Mouse (Mus musculus) embryo, embryonic 10 days (tissue): ENCODE results near the gene Borcs6.
A peak's percentile ranks its signal among the peaks of the same experiment; 100 is the strongest.
"Not testable (repeated sequence)": the region's sequence is repeated elsewhere in the genome, so short reads cannot be mapped to it uniquely, and the experiment has no call there.

Source experiments
- DNase-seq: peaks from one replicate; pipeline ENCODE4 v3.0.0-alpha.2; 2015; ENCODE audit warnings: low spot score

The Borcs6 gene

DNA sequence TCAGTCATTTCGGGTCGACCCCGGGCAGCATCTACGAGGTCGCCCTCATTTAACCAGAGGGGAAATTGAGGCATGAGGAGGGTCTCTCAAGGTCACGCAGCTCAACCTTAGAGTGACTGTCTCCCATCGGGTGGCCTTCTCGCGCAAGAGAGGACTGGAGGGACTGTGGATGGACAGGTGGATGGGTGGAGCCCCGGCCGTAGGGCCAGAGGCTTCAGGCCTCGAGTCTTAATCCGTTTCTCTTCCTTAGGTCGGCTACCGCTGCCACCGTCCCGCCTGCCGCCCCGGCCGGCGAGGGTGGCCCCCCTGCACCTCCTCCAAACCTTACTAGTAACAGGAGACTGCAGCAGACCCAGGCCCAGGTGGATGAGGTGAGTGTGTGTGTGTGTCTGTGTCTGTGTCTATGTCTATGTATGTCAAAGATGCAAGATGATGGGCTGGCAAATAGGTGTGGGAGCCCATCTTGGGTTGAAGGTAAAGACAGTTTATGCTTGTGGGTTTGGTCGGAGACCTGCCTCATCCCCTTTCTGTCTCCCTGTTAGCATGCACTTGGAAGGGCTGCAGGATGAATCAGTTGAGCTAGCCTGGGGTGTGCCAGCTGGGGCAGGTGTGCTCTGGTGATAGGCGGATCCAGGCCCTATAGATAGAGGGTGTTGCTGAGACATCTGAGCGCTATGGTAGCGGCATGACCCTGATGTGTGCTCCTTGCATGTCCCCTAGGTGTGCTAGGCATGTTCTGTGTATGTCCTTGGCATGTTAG lies 29.5 kb downstream of the Borcs6 start:
- no peak for DNase-seq

DNA sequence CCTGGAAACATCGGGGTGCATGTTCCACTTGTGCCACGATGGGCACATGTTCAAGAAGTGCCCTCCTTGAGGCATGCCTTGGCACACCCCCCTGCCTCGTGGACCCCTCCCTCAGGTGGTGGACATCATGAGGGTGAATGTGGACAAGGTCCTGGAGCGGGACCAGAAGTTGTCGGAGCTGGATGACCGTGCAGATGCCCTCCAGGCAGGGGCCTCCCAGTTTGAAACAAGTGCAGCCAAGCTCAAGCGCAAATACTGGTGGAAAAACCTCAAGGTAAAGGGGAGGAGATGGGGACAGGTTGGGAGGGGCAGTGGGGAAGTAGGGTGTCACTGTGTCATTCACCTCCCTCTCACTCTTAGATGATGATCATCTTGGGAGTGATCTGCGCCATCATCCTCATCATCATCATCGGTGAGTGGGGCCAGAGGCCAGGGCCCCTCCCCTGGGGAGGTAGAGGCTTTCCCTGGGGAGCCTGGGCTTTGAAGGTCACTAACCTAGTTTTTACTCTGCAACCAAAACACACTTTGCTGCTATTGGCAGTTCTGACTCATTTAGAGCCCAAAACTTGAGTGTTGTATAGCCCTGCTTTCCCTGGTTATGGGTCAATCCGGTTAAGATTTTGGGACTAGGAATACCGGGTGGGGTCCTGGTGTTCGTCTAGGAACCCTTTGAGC lies 30.2 kb downstream of the Borcs6 start:
- DNase-seq = no peak

DNA sequence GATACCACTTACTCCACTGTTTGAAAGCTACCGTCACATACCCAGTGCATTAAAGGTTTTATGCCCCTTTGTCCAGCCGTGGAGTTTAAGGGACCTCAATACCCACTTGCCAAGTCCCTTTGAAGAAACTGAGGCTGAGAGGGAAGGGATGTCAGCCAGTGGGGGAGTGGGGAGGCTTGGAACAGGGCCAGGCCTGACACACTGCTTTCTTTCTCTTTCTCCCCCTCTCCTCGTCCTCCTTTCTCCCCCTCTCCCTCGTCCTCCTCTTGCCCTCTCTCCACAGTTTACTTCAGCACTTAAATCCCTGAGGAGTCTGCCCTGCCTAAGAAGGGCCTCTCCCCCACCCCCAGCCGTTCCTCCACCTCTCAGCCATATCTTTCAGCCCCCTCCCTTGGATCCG lies 30.9 kb downstream of the Borcs6 start:
- no peak for DNase-seq

DNA sequence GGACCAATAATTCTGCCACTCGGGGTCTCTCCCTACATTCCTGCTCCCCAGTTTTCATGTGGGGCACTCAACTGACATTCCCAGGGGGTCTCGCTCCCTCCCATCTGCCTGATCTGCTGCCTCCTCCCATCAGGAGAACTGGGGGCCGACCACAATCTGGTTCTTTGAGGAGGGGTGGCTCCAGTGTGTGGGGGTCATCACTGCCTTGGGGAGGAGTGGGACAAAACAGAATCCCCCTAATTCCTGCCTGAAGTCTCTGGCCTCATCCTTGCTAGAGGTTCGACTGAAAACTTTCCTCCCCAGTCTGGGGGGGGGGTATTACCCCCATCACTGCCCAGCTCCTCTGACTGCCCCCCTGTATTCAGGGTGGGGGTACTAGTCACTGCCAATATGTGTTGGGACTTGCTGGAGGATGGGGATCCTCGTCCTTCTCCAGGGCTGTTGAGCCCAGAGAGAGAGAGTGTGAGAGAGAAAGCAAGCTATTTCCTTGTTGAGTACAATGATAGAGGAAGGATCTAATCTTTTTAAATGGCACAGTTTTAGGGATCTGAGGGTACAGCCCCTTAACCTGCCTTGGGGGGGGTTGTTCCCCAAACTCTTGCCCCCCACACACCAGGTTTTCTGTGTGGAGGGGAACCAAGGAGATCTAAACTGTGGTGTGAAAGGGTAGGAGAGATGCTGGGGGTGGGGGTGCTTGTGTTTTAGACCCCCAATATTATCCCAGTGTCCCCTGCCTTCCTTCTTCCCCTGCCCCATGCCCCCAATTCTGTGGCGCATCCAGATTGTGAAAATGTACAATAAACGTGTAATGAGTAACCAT lies 32.3 kb downstream of the Borcs6 start:
- DNase-seq = no peak

DNA sequence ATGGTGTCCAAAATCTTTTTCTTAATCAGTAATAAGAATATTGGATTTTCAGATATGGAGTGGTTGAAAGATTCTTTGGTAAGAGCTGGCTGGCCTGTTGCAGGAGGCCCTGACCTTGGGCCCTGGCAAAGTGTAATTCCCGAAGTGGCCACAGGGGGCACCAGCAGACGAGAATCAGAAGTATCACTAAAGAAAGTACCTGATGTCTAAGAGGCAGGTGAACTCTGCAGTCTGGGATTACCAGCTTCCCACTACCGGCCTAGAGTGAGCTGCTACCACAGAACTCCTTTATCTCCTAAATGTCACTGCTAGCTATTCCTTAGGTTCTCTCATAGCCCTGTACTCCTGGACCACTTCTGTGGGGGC lies 32.9 kb downstream of the Borcs6 start:
- DNase-seq = peak; percentile 80

DNA sequence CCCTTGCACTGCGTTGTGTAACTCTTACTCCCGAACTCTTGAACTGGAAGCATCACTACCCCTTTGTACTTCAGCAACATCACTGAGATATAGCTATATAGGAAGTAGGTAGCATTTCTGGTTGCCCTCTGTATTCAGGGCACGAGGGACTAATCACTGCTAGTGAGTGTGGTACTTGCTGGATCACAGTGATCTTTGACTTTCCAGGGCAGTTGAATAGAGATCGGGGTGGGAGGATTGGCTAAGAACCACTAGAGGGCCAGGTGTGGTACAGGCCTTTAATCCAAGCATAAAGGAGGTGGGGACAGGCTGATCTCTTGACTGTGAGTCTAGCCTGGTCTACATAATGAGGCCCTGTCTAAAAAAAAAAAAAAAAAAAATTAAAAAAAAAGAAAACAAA lies 33.4 kb downstream of the Borcs6 start:
- DNase-seq = no peak

DNA sequence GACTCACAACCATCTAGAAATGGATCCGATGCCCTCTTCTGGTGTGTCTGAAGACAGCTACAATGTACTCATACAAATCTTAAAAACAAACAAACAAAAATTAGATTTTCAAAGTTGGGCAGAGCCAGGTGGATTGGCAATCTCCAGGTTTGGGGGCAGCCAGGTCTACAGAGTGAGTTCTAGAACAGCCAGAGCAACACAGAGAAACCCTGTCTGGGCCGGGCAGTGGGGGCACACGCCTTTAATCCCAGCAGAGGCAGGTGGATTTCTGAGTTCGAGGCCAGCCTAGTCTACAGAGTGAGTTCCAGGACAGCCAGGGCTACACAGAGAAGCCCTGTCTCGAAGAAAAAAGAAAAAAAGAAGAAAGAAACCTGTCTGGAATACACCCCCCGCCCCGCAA lies 34.3 kb downstream of the Borcs6 start:
- not testable (repeated sequence) for DNase-seq

DNA sequence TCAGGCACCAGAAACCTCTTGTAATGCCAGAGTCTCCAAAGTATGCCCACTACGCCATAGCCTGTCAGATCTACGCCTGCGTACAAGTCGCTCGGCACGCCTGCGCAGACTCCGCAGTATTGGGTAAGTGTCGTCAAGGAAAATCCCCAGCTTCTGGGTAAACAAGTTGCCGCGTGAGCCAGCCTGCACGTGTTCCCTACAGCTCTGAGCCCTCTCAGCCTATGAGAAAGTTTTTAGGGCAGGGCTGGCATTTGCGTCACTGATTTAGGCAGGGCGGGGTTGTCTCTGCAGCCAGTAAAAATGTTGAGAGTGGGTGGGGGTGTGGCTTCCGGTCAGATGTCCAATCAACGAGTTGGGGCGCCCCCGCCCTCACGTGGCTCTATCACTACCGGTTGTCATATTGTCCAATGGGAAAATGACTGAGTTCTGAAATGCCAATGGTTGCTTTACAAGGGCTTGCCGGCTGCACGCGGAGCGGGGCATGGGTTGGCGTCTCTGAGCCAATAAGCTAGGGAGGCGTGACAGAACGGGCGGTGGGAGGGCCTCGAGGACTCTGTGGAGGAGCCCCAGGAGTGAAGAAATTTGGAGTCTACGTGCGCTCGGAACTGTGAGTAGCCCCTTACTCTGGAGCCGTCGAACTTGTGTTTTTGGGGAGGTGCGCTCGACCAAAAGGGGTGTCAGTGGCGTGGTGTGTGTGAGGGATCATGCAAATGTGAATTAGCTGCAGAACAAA lies 35.3 kb downstream of the Borcs6 start, which contains the start of gene Per1:
Gene Per1, plus strand, starts transcription at position 521 of the 733 bp plus-strand sequence.
- DNase-seq = peak; percentile 99

DNA sequence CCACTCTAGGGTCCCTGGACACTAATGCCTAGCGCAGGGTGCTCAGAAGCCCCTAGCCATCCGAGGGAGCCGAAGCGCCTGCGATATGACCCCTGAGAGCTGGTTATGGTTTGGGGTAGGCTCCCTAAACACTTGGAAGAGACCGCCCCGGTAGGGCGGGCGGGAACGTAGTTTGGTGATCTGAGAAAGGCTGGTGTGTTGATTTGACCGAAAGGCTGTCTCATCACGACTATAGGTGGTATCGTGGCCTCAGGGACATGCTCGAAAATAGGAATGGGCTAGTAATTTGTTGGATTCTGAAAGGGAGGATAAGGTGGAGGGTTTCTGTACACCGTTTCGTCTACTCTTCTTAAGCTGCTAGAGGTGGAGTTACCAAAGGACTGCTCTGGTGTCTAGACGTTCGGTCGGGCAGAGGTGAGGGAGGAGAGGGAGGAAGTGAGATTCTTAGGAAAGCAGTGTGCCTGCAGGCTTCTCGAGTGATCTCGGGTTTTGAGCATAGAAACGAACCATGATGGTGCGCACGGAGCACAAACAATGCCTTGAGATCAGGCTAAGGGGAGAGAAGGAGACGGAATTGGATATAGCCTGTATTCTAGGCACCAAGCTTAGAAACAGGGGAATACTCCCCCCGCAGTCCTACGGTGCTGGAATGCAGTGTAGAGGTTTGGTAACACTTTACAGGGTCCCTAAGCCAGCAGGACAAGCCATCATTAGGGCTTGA lies 36.2 kb downstream of the Borcs6 start:
- no peak for DNase-seq

DNA sequence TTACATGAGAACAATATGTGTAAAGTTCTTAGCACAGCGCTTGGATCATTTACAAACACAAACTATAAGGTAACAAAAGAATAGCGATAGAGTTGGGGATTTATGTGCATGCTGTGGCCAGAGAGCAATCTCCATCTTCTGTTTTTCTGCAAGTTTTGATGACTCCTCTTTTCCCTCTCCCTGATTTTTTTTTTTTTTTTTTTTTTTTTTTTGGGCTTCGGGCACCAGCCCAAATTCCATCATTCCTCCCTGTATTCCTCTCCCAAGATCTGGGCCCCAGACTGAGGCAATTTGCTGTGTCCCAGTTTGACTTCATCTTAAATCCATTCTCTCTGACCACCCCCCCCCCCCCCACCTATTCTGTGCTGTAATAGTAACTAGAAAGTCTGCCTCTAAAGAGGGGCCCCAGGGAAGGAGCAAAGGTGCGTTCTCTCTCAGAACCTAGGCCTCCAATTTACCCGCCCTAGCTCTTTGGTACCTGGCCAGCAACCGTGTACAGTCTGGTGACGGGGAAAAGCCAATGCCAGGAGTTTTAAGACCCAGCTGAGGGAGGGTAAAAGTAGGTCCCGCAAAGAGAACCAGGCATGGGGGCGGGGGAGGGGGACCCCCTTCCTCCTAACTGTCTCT lies 37.0 kb downstream of the Borcs6 start:
- no peak for DNase-seq

DNA sequence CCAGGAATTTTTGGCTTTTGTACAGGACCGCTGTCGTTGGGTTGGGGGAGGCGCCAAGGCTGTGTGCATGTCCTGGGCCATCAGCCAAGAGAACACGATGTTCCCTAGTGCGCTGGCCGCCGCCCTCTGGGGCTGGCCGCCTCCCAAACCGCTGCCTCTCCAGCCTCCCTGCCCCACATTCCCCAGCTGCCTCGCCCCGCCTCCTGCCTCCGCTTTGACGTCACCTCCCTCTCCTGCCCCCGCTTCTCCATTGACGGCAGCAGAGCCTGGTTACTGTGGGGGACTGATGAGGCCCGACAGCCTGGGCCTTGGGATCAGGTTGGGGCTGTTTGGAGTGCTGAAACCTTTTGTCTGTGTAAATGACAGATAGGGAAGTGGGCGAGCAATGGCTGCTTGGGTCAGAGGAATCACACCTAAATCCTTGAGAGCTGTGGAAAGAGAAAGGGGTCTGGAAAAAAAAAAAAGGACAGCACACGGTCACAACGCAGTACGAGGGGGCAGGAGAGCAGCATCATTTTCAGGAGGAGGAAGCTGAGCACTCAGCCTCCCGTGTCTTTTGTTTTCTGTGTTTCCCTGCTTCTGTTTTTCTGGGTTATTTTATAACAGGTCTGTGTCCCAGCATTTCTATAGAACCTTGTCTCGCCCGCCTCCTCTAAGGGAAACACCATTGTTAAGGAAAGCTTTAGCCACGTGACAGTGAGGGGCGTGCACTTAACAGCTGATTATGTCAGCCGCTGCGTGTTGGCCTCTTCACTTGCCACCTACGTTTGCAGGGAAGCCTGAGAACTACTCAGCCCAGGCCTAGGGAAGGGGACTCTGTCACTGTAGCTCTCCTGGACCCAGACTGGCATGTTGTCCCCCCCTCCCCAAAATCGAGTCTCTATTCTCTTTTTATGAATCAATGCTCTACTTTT lies 37.7 kb downstream of the Borcs6 start:
- peak; percentile 90 for DNase-seq

DNA sequence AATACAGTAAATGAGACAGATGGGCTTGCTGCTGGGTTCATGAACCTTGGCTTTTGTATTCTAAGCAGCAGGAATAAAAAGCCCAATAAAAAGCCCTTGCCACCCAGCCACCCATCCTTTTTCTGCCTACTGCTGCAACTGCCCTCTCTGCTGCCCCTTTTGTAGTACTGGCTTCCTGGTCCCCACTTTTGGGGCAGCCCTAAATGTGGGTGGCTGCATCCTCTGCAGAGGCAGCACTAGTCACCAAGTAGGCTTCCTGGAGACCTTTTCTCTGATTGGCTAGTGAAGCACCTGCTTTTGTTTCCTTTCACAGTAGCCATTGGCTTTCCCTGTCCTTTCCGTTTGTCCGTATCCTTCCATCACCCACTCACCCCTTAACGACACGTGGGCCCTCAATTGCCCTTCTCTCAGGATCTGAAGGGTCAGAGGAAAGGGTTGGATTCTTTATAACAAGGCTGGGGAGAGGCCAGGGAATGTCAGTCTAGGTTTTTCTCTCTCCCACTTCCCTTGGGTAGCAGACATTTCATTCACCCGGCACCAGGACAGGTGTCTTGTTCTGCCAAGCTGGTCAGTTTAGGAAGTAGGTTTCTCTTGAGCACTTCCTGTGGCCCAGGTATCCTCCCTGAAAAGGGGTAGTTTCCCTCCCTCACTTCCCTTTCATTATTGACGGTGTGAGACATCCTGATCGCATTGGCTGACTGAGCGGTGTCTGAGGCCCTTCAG lies 38.7 kb downstream of the Borcs6 start:
- no peak for DNase-seq

DNA sequence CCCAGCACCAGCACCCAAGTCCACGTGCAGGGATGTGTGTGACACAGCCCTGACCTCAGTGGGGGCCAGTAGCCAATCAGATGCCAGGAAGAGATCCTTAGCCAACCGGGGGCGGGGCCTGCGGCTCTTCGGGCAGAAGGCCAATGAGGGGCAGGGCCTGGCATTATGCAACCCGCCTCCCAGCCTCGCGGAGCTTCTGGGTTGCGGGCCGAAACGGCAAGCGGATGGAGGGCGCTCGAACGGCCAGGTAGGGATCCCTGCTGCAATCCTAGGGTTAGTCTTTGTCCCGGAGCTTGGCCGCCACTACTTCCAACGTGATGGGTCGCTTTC lies 39.2 kb downstream of the Borcs6 start:
- DNase-seq = peak; percentile 93

DNA sequence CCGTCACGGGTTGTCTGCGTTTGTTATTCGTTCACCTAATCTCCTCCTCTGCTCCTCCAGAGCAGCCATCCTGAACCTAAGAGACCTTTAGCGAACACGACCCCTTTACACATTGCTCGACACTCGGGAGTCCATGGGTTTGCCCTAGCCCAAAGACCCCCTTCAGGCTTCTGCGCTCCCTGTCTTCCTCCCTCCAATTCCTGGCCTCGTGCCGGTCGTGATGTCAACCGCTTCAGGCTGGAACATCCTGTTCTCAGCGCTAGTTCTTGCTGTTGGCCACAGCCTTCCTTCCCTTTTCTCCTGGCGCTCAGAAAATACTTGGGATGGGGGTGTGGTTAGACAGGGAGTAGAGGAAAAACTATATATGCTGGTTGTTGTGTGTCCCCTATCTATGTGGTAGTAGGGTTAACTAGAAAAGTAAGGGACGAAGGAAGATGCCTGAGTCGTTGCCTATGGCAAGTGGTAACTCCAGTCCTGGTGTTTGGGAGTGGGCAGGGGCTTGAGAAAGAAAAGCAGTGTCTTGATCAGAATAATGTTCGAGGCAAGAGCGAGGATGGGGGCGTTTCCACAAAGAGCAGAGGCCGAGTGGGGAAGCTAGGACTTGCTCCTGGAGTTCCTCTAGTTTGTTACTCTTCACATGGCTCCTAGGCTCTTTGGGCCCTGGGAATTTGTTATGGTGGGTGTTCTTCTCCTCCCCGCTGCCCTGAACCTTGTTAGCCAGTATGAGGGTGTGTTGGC lies 39.8 kb downstream of the Borcs6 start:
- DNase-seq = no peak

DNA sequence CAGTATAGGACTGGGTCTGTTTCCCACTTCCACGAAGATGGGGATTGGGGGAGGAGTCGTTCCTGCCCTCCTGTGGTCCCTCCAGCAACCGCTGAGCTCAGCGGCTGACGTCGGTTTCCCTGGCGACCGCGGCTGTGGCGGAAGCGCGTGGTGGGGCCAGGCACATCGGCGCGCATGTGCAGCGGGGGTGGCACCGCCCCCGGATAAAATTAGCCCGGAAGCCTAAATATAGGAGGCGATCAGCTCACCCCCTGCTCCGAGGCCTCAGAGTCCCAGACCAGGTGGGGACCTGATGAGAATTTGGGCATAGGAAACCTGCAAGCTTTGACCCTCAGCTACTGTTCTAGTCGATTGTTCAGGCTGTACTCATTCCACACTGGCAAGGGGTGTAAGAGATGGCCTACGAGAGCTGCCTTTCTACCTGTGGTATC lies 40.4 kb downstream of the Borcs6 start:
- DNase-seq = peak; percentile 91

DNA sequence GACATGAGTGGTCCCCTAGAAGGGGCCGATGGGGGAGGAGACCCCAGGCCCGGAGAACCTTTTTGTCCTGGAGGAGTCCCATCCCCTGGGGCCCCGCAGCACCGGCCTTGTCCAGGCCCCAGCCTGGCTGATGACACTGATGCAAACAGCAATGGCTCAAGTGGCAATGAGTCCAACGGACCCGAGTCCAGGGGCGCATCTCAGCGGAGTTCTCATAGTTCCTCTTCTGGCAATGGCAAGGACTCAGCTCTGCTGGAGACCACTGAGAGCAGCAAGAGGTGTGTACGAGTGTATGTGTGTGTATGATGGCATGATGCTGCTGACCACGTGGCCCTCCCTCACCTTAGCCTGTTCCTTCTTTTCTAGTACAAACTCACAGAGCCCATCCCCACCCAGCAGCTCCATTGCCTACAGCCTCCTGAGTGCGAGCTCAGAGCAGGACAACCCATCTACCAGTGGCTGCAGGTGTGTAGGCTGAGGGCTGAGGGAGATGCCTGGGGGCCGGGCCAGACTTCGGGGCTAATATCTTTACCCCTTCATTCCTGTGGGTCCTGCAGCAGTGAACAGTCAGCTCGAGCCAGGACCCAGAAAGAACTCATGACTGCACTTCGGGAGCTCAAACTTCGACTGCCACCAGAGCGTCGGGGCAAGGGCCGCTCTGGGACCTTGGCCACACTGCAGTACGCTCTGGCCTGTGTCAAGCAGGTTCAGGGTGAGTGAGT lies 41.3 kb downstream of the Borcs6 start:
- no peak for DNase-seq

DNA sequence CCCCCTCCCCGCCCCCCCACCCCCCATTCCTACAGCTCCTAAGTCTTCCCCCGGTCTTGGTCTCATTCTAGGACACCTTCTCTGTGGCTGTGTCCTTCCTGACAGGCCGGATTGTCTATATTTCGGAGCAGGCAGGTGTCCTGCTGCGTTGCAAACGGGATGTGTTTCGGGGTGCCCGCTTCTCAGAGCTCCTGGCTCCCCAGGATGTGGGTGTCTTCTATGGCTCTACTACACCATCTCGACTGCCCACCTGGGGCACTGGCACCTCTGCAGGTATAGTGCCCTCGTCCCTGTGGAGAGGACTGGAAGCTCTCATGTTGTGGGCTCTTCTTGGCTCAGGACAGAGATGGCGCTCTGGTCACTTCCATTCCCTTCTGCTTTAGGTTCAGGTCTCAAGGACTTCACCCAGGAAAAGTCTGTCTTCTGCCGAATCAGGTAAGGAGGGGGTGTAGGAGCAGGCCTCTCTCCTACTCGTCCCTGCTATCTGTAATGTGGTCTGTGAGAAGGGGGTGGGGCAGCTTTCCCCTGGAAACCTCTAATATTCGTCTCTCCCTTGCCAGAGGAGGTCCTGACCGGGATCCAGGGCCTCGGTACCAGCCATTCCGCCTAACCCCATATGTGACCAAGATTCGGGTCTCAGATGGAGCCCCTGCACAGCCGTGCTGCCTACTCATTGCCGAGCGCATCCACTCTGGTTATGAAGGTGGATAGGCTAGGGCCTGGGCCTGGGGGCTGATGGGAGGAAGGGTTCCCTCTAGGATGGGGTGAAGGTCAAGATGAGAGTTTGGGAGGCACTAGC lies 42.3 kb downstream of the Borcs6 start:
- no peak for DNase-seq
